Mouse (Mus musculus): ENCODE measurements around the gene Etv6. TPM values are rescaled to one million over a fixed set of nuclear protein-coding genes. Genes with fewer than 3 reads are reported as not detected.

Etv6 gene
- polyA plus RNA-seq, 1 experiment from 2014 or later = 4.5 TPM

DNA sequence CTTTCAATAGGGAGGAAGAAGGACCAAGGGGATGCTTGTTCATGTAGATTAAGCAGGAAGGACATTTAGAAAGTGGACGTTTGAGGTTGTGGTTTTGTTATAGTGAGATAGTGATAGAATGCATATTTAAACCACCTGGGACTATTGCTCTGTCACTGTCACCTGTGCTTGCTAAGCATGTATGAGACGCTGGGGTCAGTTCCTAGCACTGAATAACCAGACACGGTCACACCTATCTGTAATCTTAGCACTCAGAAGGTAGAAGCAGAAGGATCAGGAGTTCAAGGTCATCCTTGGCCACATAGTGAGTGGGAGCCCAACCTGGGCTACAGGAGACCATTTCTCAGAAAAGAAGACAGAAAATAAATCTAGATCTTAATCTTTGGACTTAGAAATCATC lies 100.8 kb downstream of the Etv6 start:
- Histone ChIP-seq H3K4me3 (no peak overlapping the region), H3K4me2 (no peak overlapping the region), H3K27ac (no peak overlapping the region), H3K9ac (no peak overlapping the region), H3K27me3 (replicated peaks) (no peaks in the 10 kb centered on the region), H3K9me3 (no peaks in the 10 kb centered on the region), H3K36me3 (replicated peaks) (no peaks in the 10 kb centered on the region), H3K4me1 (peaks cover 7% of the 10 kb centered on the region)
- no peak for ATAC-seq (replicated peaks)
- 79% methylated on average over 3 of the region's 3 CpGs for WGBS

DNA sequence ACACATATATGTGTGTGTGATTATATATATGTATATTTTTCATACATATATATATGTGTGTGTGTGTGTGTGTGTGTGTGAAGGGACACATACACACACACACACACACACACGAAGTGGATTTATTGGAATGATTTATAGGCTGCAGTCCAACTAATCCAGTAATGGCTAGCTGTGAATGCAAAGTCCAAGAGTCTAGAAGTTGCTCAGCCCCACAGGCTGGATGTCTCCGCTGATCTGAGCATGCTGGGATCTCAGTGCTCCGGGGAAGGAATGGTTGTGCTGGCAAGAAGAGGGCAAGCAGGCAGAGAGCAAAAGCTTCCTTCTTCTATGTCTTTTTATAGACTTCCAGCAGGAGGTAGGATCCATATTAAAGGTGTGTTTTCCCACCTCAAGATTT lies 103.9 kb downstream of the Etv6 start:
- Histone ChIP-seq H3K27me3 (replicated peaks) (no peaks in the 10 kb centered on the region), H3K9ac (no peak overlapping the region), H3K9me3 (no peaks in the 10 kb centered on the region), H3K4me3 (no peak overlapping the region), H3K4me2 (no peak overlapping the region), H3K36me3 (replicated peaks) (no peaks in the 10 kb centered on the region), H3K4me1 (peaks cover 21% of the 10 kb centered on the region), H3K27ac (no peak overlapping the region)
- WGBS = 90% methylated on average over 3 of the region's 3 CpGs
- no peak for ATAC-seq (replicated peaks)

DNA sequence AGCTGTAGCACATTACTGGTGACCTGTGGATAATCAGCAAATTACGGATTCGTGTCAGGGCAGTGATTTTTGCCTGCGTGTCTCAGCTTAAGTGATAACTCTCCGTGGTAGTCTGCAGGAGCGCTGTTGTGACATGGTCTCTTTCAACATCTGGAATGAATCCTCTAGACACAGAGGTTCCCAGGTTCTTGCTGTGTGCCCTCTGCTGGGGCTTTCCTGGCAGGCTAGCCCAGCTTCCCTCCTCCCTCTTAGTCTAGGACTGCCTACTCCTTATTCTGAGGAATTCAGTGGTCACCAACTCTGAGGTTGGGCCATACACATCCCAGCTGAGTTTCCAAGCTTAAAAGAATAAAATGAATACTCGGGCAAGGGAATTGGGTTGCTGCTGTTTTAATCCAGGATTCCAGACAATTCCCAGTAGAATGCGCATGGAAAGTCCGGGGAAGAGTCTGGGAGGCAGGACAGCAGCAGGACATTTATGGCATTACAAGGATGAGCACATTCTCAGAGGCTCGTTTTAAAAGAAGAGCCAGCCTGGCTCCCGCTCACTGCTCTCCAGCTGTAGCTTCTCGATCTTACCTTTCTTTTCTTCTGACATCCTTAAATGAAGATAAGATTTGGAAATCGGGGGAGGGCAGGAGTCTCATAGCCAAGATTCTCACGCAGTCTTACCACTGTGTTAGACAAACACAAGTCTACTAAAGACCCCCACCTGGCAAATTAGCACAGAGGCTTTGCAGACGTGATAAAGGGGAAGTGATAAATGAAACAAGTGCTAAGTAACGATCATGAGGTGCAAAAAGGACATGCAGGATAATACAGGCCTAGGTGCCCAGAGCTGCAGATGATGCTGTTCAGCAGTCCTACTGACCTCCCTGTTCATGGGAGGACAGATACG lies 105.5 kb downstream of the Etv6 start:
- 0 out of 2 replicates have a peak, but pooled peaks have one; percentile 9 for ATAC-seq (replicated peaks)
- Histone ChIP-seq H3K27me3 (replicated peaks) (no peaks in the 10 kb centered on the region), H3K4me2 (no peak overlapping the region), H3K36me3 (replicated peaks) (no peaks in the 10 kb centered on the region), H3K9ac (no peak overlapping the region), H3K27ac (no peak overlapping the region), H3K4me1 (peaks cover 21% of the 10 kb centered on the region), H3K9me3 (no peaks in the 10 kb centered on the region), H3K4me3 (no peak overlapping the region)
- WGBS = 67% methylated on average over 16 of the region's 16 CpGs

DNA sequence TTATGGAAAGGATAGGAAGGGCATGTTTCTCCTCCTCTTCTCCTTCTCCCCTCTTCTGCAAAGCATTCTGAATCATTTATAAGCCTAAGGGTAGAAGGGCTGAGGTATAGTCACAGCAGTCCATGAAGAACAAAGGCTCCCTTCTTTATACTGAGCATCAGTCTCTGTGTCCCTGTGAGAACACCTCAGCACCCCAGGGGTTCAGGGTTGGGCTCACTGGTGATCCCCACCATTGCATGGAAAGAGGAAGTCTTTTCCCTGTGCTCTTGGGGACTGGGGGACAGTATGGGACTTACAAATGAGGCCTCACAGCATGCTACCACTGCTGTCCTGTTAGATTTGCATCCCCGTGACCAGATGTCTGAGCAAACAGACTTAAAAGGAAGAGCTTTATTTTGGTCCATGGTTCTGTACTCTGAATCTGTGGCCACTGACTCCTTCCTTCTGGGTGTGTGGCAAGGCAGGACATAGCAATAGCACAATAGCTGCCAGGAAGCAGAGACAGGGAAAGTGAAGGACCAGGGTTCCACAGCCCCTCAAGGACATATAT lies 106.2 kb downstream of the Etv6 start:
- H3K9me3 ChIP-seq = no peaks in the 10 kb centered on the region
- 74% methylated on average over 1 of the region's 1 CpGs for WGBS
- no peak overlapping the region for H3K9ac ChIP-seq
- ATAC-seq (replicated peaks) = 0 out of 2 replicates have a peak, but pooled peaks have one; percentile 8
- peaks cover 21% of the 10 kb centered on the region for H3K4me1 ChIP-seq
- no peak overlapping the region for H3K4me2 ChIP-seq
- H3K36me3 ChIP-seq (replicated peaks) = no peaks in the 10 kb centered on the region
- H3K4me3 ChIP-seq = no peak overlapping the region
- no peaks in the 10 kb centered on the region for H3K27me3 ChIP-seq (replicated peaks)
- no peak overlapping the region for H3K27ac ChIP-seq

DNA sequence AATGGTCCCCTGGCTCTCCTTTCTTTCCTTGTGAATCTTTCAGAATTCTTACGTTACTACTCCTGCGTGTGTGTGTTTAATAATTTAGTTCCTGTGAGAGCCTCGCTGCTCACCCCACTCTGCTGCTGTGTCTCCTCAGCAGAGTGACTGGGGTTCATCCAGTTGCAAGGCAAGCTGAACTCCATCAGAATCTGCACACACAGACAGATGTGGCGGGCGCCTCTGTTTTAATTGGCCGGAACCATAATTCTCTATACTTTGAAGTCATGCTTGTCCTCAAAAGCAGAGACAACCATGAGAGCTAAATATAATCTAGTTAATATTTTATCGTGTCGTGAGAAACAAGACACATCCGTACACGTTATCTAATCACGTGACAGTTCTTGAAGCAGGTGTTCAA lies 107.2 kb downstream of the Etv6 start:
- Histone ChIP-seq H3K4me2 (no peak overlapping the region), H3K4me3 (no peak overlapping the region), H3K4me1 (peaks cover 26% of the 10 kb centered on the region), H3K27ac (no peak overlapping the region), H3K27me3 (replicated peaks) (no peaks in the 10 kb centered on the region), H3K9ac (no peak overlapping the region), H3K9me3 (no peaks in the 10 kb centered on the region), H3K36me3 (replicated peaks) (no peaks in the 10 kb centered on the region)
- ATAC-seq (replicated peaks) = no peak
- 73% methylated on average over 11 of the region's 11 CpGs for whole genome bisulfite sequencing

DNA sequence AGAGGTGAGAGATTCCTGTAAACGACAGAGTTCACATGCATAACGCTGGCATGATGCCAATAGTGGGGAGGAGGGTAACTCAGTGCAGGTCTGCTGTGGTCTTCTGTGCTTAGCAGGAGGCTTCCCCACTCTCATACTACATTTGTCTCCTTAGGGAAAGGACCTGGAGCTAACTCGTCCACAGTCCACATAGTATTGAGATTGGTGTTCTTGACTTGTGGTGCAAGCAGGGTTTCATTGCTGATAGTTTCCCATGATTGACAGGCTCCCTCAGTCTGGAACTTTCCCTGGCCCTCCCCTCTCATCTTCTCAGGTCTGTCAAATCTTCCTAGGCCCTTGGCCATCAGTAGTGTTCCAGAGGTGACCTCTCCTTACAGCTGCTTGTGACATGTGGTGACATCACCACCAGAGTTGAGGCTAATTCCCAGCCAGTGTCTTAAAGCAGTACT lies 108.2 kb downstream of the Etv6 start:
- no peak overlapping the region for H3K9ac ChIP-seq
- no peak for ATAC-seq (replicated peaks)
- 69% methylated on average over 3 of the region's 3 CpGs for WGBS
- H3K27ac ChIP-seq = 0 out of 2 replicates have a peak overlapping the region, but pooled peaks have one; percentile 11
- no peaks in the 10 kb centered on the region for H3K27me3 ChIP-seq (replicated peaks)
- no peak overlapping the region for H3K4me3 ChIP-seq
- peaks cover 36% of the 10 kb centered on the region for H3K4me1 ChIP-seq
- no peaks in the 10 kb centered on the region for H3K9me3 ChIP-seq
- no peak overlapping the region for H3K4me2 ChIP-seq
- H3K36me3 ChIP-seq (replicated peaks) = no peaks in the 10 kb centered on the region

DNA sequence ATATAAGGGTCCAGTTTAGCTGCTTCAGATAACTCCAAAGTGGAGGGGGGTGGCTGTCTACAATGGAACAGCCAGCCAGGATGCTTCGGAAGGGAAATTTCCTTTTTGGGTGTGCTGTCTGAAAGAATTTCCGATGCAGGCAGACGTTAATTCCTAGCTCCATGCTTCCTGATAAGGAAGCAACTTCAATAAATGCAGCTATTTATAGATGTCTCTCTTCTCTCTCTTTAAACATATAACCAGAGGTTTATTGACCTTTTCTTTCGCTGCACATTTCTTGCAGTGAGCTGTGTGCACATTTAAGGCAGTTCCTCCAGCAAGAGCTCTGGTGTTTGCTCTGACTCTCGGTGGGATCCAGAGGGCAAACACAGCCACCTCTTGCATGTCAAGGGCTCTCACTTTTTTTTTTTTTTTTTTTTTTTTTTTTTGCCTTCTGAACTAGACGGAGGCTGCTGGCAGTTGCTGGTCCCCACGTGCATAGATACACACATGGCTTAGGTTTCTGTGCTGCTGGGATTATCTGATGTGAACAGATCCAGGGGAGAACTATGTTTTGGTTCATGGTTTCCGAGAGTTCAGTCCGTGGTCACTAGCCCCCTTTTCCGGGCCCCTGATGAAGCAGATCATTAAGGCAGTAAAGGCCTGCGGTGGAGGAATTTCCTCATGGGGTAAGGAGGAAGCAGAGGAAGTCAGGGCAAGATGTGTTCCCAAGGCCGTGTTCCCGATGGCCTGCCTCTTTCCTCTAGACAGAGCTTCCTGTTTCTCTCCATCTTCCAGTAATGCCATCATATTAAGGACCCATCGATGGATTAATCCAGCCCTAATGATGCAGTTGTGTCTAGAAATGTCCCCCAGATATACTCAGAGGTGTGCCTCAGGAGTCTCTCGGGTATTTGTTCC lies 109.0 kb downstream of the Etv6 start:
- Histone ChIP-seq H3K27me3 (replicated peaks) (no peaks in the 10 kb centered on the region), H3K27ac (0 out of 2 replicates have a peak overlapping the region, but pooled peaks have one; percentile 11), H3K9me3 (no peaks in the 10 kb centered on the region), H3K4me1 (peaks cover 37% of the 10 kb centered on the region), H3K9ac (no peak overlapping the region), H3K4me3 (no peak overlapping the region), H3K36me3 (replicated peaks) (no peaks in the 10 kb centered on the region), H3K4me2 (no peak overlapping the region)
- 73% methylated on average over 15 of the region's 15 CpGs for WGBS
- no peak for ATAC-seq (replicated peaks)

DNA sequence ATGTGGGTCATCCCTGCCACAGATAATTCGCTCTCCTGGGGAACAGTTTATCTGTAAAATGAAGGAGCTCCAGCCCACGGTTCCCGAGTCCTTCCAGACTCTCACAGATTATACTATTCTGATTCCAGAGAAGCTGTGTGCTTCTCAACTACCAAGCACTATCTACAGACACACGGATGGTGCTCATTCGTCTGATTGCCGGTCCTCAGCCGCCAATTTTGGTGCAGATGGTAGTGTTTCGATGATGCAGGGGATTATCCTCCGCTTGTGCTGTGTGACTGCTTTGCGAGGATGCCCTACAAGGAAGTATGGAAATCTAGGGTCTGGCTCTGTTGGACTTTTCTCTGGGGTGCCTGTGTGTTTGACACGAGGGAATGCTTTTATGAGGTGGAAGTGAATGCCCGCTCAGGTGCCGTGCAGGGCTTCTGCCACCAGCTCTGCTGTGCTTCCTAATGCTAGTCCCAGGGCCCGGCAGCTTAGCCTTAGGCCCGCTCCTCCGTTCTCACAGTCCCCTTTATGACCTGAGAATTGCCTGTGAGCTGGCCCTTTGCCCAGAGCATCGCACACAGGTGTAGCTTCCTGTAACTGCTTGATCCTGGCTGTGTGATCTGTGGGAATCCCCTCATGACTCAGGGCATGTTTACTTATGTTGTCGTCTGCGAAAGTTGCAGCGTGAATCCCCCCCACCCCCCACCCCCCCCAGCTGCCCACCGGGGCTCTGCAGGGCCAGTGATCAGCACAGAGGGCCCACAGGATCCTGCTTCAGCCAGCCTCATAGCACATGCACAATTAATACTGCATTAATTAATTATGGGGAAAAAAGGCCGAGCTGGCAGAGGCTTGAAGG lies 112.3 kb downstream of the Etv6 start:
- 43% methylated on average over 22 of the region's 22 CpGs for WGBS
- peak; percentile 46 for ATAC-seq (replicated peaks)
- Histone ChIP-seq H3K27me3 (replicated peaks) (no peaks in the 10 kb centered on the region), H3K27ac (peak overlapping the region; percentile 27; the same call in 1 of the 2 replicates), H3K9ac (no peak overlapping the region), H3K4me1 (peaks cover 29% of the 10 kb centered on the region), H3K36me3 (replicated peaks) (no peaks in the 10 kb centered on the region), H3K9me3 (no peaks in the 10 kb centered on the region), H3K4me2 (no peak overlapping the region), H3K4me3 (no peak overlapping the region)

DNA sequence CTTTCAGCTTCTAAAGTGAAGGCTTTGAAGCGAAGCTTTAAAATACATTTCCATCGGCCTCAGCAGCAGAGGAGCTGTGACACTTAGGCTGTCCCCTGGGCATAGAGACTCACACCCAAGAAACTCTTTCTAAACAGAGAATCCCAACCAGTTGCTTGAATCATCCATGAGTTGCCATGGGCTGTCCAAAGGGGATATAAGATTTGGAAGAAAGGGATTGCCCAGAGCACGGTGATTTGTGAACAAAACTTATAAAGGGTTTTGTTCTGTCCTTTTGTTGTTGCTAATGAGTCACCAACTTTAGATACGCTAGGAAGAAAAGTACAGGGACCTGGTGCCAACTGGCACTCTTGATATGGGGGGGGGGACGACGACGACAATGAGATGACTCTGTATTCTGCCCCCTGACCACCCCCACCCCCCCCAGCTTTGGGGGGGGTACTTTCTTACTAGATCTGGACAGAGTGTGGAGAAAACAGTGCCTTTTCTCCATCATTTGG lies 113.0 kb downstream of the Etv6 start:
- Histone ChIP-seq H3K4me3 (no peak overlapping the region), H3K9ac (no peak overlapping the region), H3K4me2 (no peak overlapping the region; the same call in 1 of the 2 replicates), H3K9me3 (no peaks in the 10 kb centered on the region), H3K36me3 (replicated peaks) (no peaks in the 10 kb centered on the region), H3K4me1 (peaks cover 28% of the 10 kb centered on the region), H3K27me3 (replicated peaks) (no peaks in the 10 kb centered on the region), H3K27ac (peak overlapping the region; percentile 27; the same call in 1 of the 2 replicates)
- ATAC-seq (replicated peaks) = no peak
- WGBS = 35% methylated on average over 7 of the region's 7 CpGs

DNA sequence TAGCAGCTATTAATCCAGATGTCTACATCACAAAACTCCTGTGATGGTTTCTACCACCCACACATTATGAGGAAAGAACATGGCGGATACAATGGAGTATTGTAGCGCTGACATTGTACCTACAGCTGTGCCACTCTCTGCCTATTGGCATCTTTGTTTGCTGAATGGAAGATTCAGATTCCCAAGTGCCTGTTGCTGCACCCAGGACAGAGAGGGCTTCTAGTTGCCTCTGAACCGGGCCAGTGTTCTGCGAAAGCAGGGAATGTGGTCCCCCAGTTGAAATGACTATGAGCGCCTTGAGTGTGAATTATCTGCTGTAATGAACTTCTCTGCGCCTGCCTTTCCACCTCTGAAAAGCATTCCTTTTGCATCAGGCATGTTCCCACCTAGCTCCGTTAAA lies 114.1 kb downstream of the Etv6 start:
- H3K27ac ChIP-seq = no peak overlapping the region
- no peak overlapping the region for H3K4me2 ChIP-seq
- WGBS = 94% methylated on average over 7 of the region's 7 CpGs
- no peak overlapping the region for H3K9ac ChIP-seq
- no peaks in the 10 kb centered on the region for H3K9me3 ChIP-seq
- no peaks in the 10 kb centered on the region for H3K36me3 ChIP-seq (replicated peaks)
- H3K4me1 ChIP-seq = peaks cover 21% of the 10 kb centered on the region
- no peak overlapping the region for H3K4me3 ChIP-seq
- H3K27me3 ChIP-seq (replicated peaks) = no peaks in the 10 kb centered on the region
- ATAC-seq (replicated peaks) = no peak

DNA sequence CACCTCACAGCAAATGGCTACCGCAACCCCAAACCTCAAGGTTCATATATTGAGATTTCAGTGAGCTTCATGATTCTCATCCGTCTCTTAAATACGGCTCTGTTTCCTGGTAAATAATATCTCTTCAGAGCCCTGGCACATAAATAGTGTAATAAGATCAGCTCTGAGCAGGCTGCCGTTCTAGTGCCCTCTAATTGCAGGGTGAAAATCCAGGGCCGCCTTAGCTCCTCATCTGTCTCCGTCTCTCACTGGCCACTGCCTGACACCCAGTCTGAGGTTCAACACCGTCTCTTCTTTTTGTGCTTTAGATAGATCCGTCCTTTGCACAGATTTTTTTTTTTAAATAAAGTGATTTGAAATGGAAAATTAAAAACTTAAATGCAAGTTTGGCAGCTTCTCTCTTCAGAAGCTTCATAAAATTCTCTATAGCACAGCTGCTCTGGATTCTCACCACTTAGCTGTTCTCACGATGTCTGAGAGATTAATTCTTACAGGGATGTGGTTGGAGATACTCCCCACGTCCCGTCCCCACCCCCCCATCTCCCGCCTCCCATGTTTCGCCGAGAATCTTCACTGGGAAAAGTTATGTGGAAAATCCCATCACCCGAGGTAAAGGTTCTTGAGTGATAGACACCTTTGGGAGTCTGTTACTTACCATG lies 115.7 kb downstream of the Etv6 start:
- Histone ChIP-seq H3K9me3 (no peaks in the 10 kb centered on the region), H3K4me2 (no peak overlapping the region), H3K4me1 (peaks cover 32% of the 10 kb centered on the region), H3K4me3 (no peak overlapping the region), H3K27ac (no peak overlapping the region), H3K36me3 (replicated peaks) (no peaks in the 10 kb centered on the region), H3K27me3 (replicated peaks) (no peaks in the 10 kb centered on the region), H3K9ac (no peak overlapping the region)
- ATAC-seq (replicated peaks) = no peak
- WGBS = 75% methylated on average over 15 of the region's 15 CpGs
